Mouse (Mus musculus): ENCODE results near the gene Olfr149. TPM values are rescaled to one million over a fixed set of nuclear protein-coding genes. Genes with fewer than 3 reads are reported as not detected.
"Not testable (repeated sequence)": the region's sequence is repeated elsewhere in the genome, so short reads cannot be mapped to it uniquely, and the experiment has no call there.

The Olfr149 gene
- polyA plus RNA-seq (2012; rRNA removed), result not detected in 2 replicates

- no peak for DNase-seq (ENCODE audit: extremely low spot score in 1 of 2, low spot score in 1 of 2)
These were observed at the start of gene Olfr149 for GRCm38 (mm10) chr9:39707017-39707416. Olfr149 (minus strand) TSS chr9:39707117.

- peak; percentile 0 to 51 for DNase-seq (ENCODE audit: extremely low spot score in 1 of 2, low spot score in 1 of 2)
These were observed 39.5 kb upstream of the Olfr149 start for GRCm38 (mm10) chr9:39746428-39746827.

- no peak for DNase-seq (ENCODE audit: extremely low spot score in 1 of 2, low spot score in 1 of 2)
These were observed 39.0 kb upstream of the Olfr149 start, which contains the start of gene Olfr967 for GRCm38 (mm10) chr9:39745949-39746348. Olfr967 (plus strand) TSS chr9:39746249.

- no peak for DNase-seq (ENCODE audit: extremely low spot score in 1 of 2, low spot score in 1 of 2)
These were observed 33.8 kb upstream of the Olfr149 start for GRCm38 (mm10) chr9:39740741-39741140.

- no peak for DNase-seq (ENCODE audit: extremely low spot score in 1 of 2, low spot score in 1 of 2)
These were observed 23.8 kb upstream of the Olfr149 start, which contains the start of gene Olfr150 for GRCm38 (mm10) chr9:39730678-39731077. Olfr150 (plus strand) TSS chr9:39730978.

- DNase-seq (ENCODE audit: extremely low spot score in 1 of 2, low spot score in 1 of 2), result no peak
These were observed 4.1 kb upstream of the Olfr149 start, which contains the start of gene Olfr965 for GRCm38 (mm10) chr9:39711053-39711452. Olfr965 (plus strand) TSS chr9:39711353.

GRCm38 (mm10) chr9:39708958-39709357 lies 2.0 kb upstream of the Olfr149 start:
- DNase-seq (ENCODE audit: extremely low spot score in 1 of 2, low spot score in 1 of 2), result no peak

- not testable (repeated sequence) for DNase-seq (ENCODE audit: extremely low spot score in 1 of 2, low spot score in 1 of 2)
These were observed 5.8 kb downstream of the Olfr149 start for GRCm38 (mm10) chr9:39701123-39701522.

- no peak for DNase-seq (ENCODE audit: extremely low spot score in 1 of 2, low spot score in 1 of 2)
These were observed 27.6 kb downstream of the Olfr149 start for GRCm38 (mm10) chr9:39679280-39679679.

GRCm38 (mm10) chr9:39678557-39678956 lies 28.4 kb downstream of the Olfr149 start:
- no peak for DNase-seq (ENCODE audit: extremely low spot score in 1 of 2, low spot score in 1 of 2)

- DNase-seq (ENCODE audit: extremely low spot score in 1 of 2, low spot score in 1 of 2), result no peak
These were observed 32.1 kb downstream of the Olfr149 start for GRCm38 (mm10) chr9:39674820-39675219.

- no peak for DNase-seq (ENCODE audit: extremely low spot score in 1 of 2, low spot score in 1 of 2)
These were observed 37.2 kb downstream of the Olfr149 start for GRCm38 (mm10) chr9:39669723-39670122.

- no peak for DNase-seq (ENCODE audit: extremely low spot score in 1 of 2, low spot score in 1 of 2)
These were observed 40.0 kb downstream of the Olfr149 start, which contains the start of gene Olfr963 for GRCm38 (mm10) chr9:39666905-39667304. Olfr963 (plus strand) TSS chr9:39667205.

- no peak for DNase-seq (ENCODE audit: extremely low spot score in 1 of 2, low spot score in 1 of 2)
These were observed 52.0 kb downstream of the Olfr149 start for GRCm38 (mm10) chr9:39654756-39655396.

Other genes with a start within 250 kb of the Olfr149 start
- gene Olfr955, start 235.2 kb downstream of the Olfr149 start, polyA plus RNA-seq (2012; rRNA removed), result not detected in 2 replicates
- gene Olfr44, start 213.1 kb downstream of the Olfr149 start, polyA plus RNA-seq (2012; rRNA removed), result not detected in 2 replicates
- gene Olfr957, start 191.3 kb downstream of the Olfr149 start, polyA plus RNA-seq (2012; rRNA removed), result not detected in 2 replicates
- not detected in 2 replicates for gene Olfr958, start 153.1 kb downstream of the Olfr149 start, polyA plus RNA-seq (2012; rRNA removed)
- gene Olfr959, start 131.5 kb downstream of the Olfr149 start, polyA plus RNA-seq (2012; rRNA removed), result not detected in 2 replicates
- 4.4 and 5.5 TPM in 2 replicates for gene AW551984, start 102.7 kb downstream of the Olfr149 start, polyA plus RNA-seq (2012; rRNA removed)
- gene Olfr148, start 96.5 kb downstream of the Olfr149 start, polyA plus RNA-seq (2012; rRNA removed), result not detected in 2 replicates
- gene Olfr960, start 85.7 kb downstream of the Olfr149 start, polyA plus RNA-seq (2012; rRNA removed), result not detected in 2 replicates
- gene Olfr961, start 62.0 kb downstream of the Olfr149 start, polyA plus RNA-seq (2012; rRNA removed), result not detected in 2 replicates
- not detected in 2 replicates for gene Olfr963, start 39.9 kb downstream of the Olfr149 start, polyA plus RNA-seq (2012; rRNA removed)
- 0.11 TPM in 1 of 2 replicates, not detected in the other for gene Olfr965, start 4.2 kb upstream of the Olfr149 start, polyA plus RNA-seq (2012; rRNA removed)
- not detected in 2 replicates for gene Olfr150, start 23.9 kb upstream of the Olfr149 start, polyA plus RNA-seq (2012; rRNA removed)
- not detected in 2 replicates for gene Olfr967, start 39.1 kb upstream of the Olfr149 start, polyA plus RNA-seq (2012; rRNA removed)
- gene Olfr968, start 76.1 kb upstream of the Olfr149 start, polyA plus RNA-seq (2012; rRNA removed), result not detected in 2 replicates
- gene Olfr969, start 83.8 kb upstream of the Olfr149 start, polyA plus RNA-seq (2012; rRNA removed), result not detected in 2 replicates
- not detected in 2 replicates for gene Olfr970, start 101.7 kb upstream of the Olfr149 start, polyA plus RNA-seq (2012; rRNA removed)
- not detected in 2 replicates for gene Olfr971, start 129.8 kb upstream of the Olfr149 start, polyA plus RNA-seq (2012; rRNA removed)
- gene Olfr972, start 159.3 kb upstream of the Olfr149 start, polyA plus RNA-seq (2012; rRNA removed), result 0.06 TPM in 1 of 2 replicates, not detected in the other
- not detected in 2 replicates for gene Olfr229, start 200.2 kb upstream of the Olfr149 start, polyA plus RNA-seq (2012; rRNA removed)
- gene Olfr974, start 230.4 kb upstream of the Olfr149 start, polyA plus RNA-seq (2012; rRNA removed), result not detected in 2 replicates
- 0.02 TPM in 1 of 2 replicates, not detected in the other for gene Olfr975, start 244.9 kb upstream of the Olfr149 start, polyA plus RNA-seq (2012; rRNA removed)